Mouse (Mus musculus) embryonic facial prominence, embryonic 13.5 days (tissue): ENCODE measurements around the gene Ptpra. TPM values are rescaled to one million over a fixed set of nuclear protein-coding genes. Genes with fewer than 3 reads are reported as not detected.

ENCODE experiments used
- microRNA-seq: library from miRNA; unstranded; fragments of <30 nt; microRNA quantifications from one replicate; pipeline ENCODE4, GENCODE M21; 2016
- polyA plus RNA-seq: library from polyadenylated mRNA; unstranded; fragments of >200 nt; fragmentation: Nextera tagmentation; extraction: Ambion mirVana; gene quantifications from 2 replicates; pipeline ENCODE4 v1.2.1, GENCODE M21; 2015

Ptpra gene
- polyA plus RNA-seq, 1 experiment from 2014 or later, result 114 TPM

Small RNA genes lying within 50 kb of the gene (microRNA-seq; reads per million reads assigned to microRNA genes)
- not detected for gene Gm23876

Other genes with a start within 250 kb of the Ptpra start
- gene Nop56, start 175.8 kb upstream of the Ptpra start, polyA plus RNA-seq, result 300 and 333 TPM in 2 replicates
- 151 and 158 TPM in 2 replicates for gene Idh3b, start 165.7 kb upstream of the Ptpra start, polyA plus RNA-seq
- gene Ebf4, start 155.1 kb upstream of the Ptpra start, polyA plus RNA-seq, result 3.9 and 4.8 TPM in 2 replicates
- 110 and 133 TPM in 2 replicates for gene Cpxm1, start 52.7 kb upstream of the Ptpra start, polyA plus RNA-seq
- gene Gm28372, start 45.0 kb upstream of the Ptpra start, polyA plus RNA-seq, result 0.32 TPM in 1 of 2 replicates, not detected in the other
- not detected in 2 replicates for gene 1700020A23Rik, start 45.0 kb upstream of the Ptpra start, polyA plus RNA-seq
- 0.32 TPM in 1 of 2 replicates, not detected in the other for gene Tmem239, start 43.8 kb upstream of the Ptpra start, polyA plus RNA-seq
- 105 and 108 TPM in 2 replicates for gene Vps16, start 25.9 kb upstream of the Ptpra start, polyA plus RNA-seq
- gene Pced1a, start 25.6 kb upstream of the Ptpra start, polyA plus RNA-seq, result 15.5 and 16.3 TPM in 2 replicates
- gene Mrps26, start 113.5 kb downstream of the Ptpra start, polyA plus RNA-seq, result 76.0 and 89.4 TPM in 2 replicates
- not detected in 2 replicates for gene Oxt, start 125.9 kb downstream of the Ptpra start, polyA plus RNA-seq
- gene Avp, start 132.3 kb downstream of the Ptpra start, polyA plus RNA-seq, result not detected in 2 replicates
- 14.7 and 16.2 TPM in 2 replicates for gene Fastkd5, start 179.7 kb downstream of the Ptpra start, polyA plus RNA-seq
- 13.2 and 14.2 TPM in 2 replicates for gene Ubox5, start 179.8 kb downstream of the Ptpra start, polyA plus RNA-seq
- 4.5 and 5.1 TPM in 2 replicates for gene Lzts3, start 192.5 kb downstream of the Ptpra start, polyA plus RNA-seq
- gene Ddrgk1, start 214.4 kb downstream of the Ptpra start, polyA plus RNA-seq, result 61.7 and 72.7 TPM in 2 replicates
- gene Itpa, start 217.3 kb downstream of the Ptpra start, polyA plus RNA-seq, result 118 and 126 TPM in 2 replicates
- 3.2 TPM in 2 replicates for gene Slc4a11, start 247.2 kb downstream of the Ptpra start, polyA plus RNA-seq